27 mouse cellular contexts compared by ENCODE assay signal in the genomic region with DNA sequence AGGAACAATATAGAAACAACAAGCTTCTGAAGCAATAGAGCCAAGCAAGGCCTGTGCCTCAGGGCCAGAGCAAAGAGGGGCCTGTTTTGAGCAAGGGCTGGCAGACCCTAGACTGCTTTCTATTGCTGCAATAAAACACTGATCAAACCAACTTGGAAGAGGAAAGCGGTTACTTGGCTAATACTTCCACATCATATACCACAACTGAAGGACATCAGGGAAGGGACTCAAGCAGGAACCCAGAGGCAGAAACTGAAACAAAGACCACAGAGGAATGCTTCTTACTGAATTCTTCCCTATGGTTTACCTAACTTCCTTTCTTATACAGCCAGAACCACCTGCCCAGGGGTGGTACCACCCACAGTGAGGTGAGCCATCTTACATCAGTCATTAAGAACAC.
DNase-seq lines count a peak whose midpoint lies in the region; ATAC-seq and TF ChIP-seq lines count a peak whose summit lies in the region.
"Had no signal": no experiment of that assay in that cellular context is flagged by ENCODE, and none has a peak within 500 bp of the region (broad histone marks: within the 10 kb centered on the region; RNA-seq: fewer than 3 reads in every experiment).

No protein-coding gene starts in this region.

- no peak overlapping the region for H3K4me3 ChIP-seq in heart, adult 2 months
- no peak overlapping the region for H3K4me3 ChIP-seq in heart, postnatal 0 days (ENCODE audit: low read depth, low read length)
- H3K4me3 ChIP-seq: embryonic facial prominence, embryonic 12.5 days; embryonic facial prominence, embryonic 15.5 days; forebrain, embryonic 13.5 days; gastrocnemius, adult 2 months; hindbrain, embryonic 12.5 days; hindbrain, embryonic 15.5 days had no signal

- H3K27ac ChIP-seq in heart, adult 2 months = no peak overlapping the region
- 0 out of 2 replicates have a peak overlapping the region, but pooled peaks have one; percentile 6 for H3K27ac ChIP-seq in heart, postnatal 0 days (ENCODE audit: low read depth)
- H3K27ac ChIP-seq: embryonic facial prominence, embryonic 12.5 days; embryonic facial prominence, embryonic 15.5 days; forebrain, embryonic 13.5 days; gastrocnemius, adult 2 months; hindbrain, embryonic 12.5 days; hindbrain, embryonic 15.5 days had no signal

- no peak overlapping the region for H3K9ac ChIP-seq in heart, adult 2 months (ENCODE audit: low read depth, low read length)
- H3K9ac ChIP-seq in heart, postnatal 0 days (replicated peaks; ENCODE audit: low read depth, low read length) = no peak overlapping the region
- H3K9ac ChIP-seq: embryonic facial prominence, embryonic 12.5 days; embryonic facial prominence, embryonic 15.5 days; forebrain, embryonic 13.5 days; hindbrain, embryonic 12.5 days; hindbrain, embryonic 15.5 days had no signal

- no peak for TF ChIP-seq EP300 in heart, adult 2 months (IDR thresholded peaks at IDR 0.05; ENCODE audit: insufficient read depth, low read depth, low read length)
- no peak for TF ChIP-seq EP300 in heart, postnatal 0 days (IDR thresholded peaks at IDR 0.05; ENCODE audit: low read depth)

- no peak for TF ChIP-seq POLR2A in heart, adult 2 months (IDR thresholded peaks at IDR 0.05; ENCODE audit: insufficient read depth, low read depth, low read length)

- 75% methylated on average over 1 of the region's 1 CpGs for WGBS in heart, adult 2 months
- 93% methylated on average over 1 of the region's 1 CpGs for WGBS in heart, postnatal 0 days

- no peaks in the 10 kb centered on the region for H3K79me2 ChIP-seq in heart, adult 2 months (replicated peaks; ENCODE audit: control insufficient read depth, insufficient read depth, low read length)

- H3K36me3 ChIP-seq in heart, adult 2 months (ENCODE audit: control insufficient read depth, insufficient read depth, low read length) = peaks cover 14% of the 10 kb centered on the region
- H3K36me3 ChIP-seq in heart, postnatal 0 days (replicated peaks; ENCODE audit: control insufficient read depth, insufficient read depth, low read length) = peaks cover 39% of the 10 kb centered on the region

- ATAC-seq in heart, postnatal 0 days (ENCODE audit: insufficient read depth, low read depth) = no peak
- ATAC-seq in megakaryocyte, adult 5-6 weeks (ENCODE audit: poor library complexity, severe bottlenecking) = peak; percentile 40; the same call in 1 of the 2 replicates
- ATAC-seq: forebrain, embryonic 13.5 days; forebrain, embryonic 16.5 days; intestine, postnatal 0 days had no signal

- no peaks in the 10 kb centered on the region for H3K9me3 ChIP-seq in heart, postnatal 0 days (replicated peaks; ENCODE audit: control insufficient read depth, low read length)
- H3K9me3 ChIP-seq: embryonic facial prominence, embryonic 12.5 days; embryonic facial prominence, embryonic 15.5 days; forebrain, embryonic 13.5 days; G1E; hindbrain, embryonic 12.5 days; hindbrain, embryonic 15.5 days had no signal

- no peak for TF ChIP-seq CTCF in heart, adult 2 months (IDR thresholded peaks at IDR 0.05)
- no peak for TF ChIP-seq CTCF in heart, postnatal 0 days (IDR thresholded peaks at IDR 0.05; ENCODE audit: low read depth)

- peak; percentile 45 for DNase-seq in heart, adult 11 months
- no peak for DNase-seq in heart, adult 2 months
- DNase-seq in heart, postnatal 0 days (ENCODE audit: low spot score) = no peak
- DNase-seq in heart, postnatal 36 days = no peak
- no peak for DNase-seq in right cerebral cortex, adult 2 months (ENCODE audit: low spot score in 2 of 2)
- no peak for DNase-seq in adrenal gland, postnatal 14 days
- DNase-seq: adrenal gland, postnatal 10 days; B cell, adult 2 months; cerebellum, adult 11-12 months; cerebellum, adult 8-10 months; cerebellum, postnatal 10 days; cerebellum, postnatal 36 days; gastrocnemius, adult 2 months; gastrocnemius, postnatal 14 days; heart, postnatal 14 days; kidney, adult 2 months had no signal

- H3K4me2 ChIP-seq in heart, postnatal 0 days (ENCODE audit: low read depth, low read length) = no peak overlapping the region
- H3K4me2 ChIP-seq: embryonic facial prominence, embryonic 12.5 days; embryonic facial prominence, embryonic 15.5 days; forebrain, embryonic 13.5 days; hindbrain, embryonic 12.5 days; hindbrain, embryonic 15.5 days had no signal

- intact Hi-C loops in heart, adult 2 months (cut with DNase I) = no loop called here
- intact Hi-C loops in heart, postnatal 36 days (cut with DNase I) = loop anchor here (10.0 kb wide), 1 partner anchor 93 kb away; no protein-coding TSS in a partner anchor

- H3K4me1 ChIP-seq in heart, adult 2 months (ENCODE audit: control insufficient read depth, insufficient read depth, low read length) = peaks cover 8% of the 10 kb centered on the region
- peaks cover 34% of the 10 kb centered on the region for H3K4me1 ChIP-seq in heart, postnatal 0 days (ENCODE audit: control insufficient read depth, insufficient read depth)
- H3K4me1 ChIP-seq: embryonic facial prominence, embryonic 15.5 days had no signal

- H3K27me3 ChIP-seq in heart, adult 2 months (ENCODE audit: control insufficient read depth, insufficient read depth, low read length) = no peaks in the 10 kb centered on the region
- no peaks in the 10 kb centered on the region for H3K27me3 ChIP-seq in heart, postnatal 0 days (ENCODE audit: control insufficient read depth, insufficient read depth, low read length)
- H3K27me3 ChIP-seq: CH12.LX; embryonic facial prominence, embryonic 12.5 days; embryonic facial prominence, embryonic 15.5 days; forebrain, embryonic 13.5 days; hindbrain, embryonic 12.5 days; hindbrain, embryonic 15.5 days; Patski had no signal
